Mouse (Mus musculus) limb, embryonic 11.5 days (tissue): ENCODE measurements at regions not wholly inside any gene's neighbourhood (a gene's known extent, or its start where the extent isn't known, plus 50 kb on each side); places are given as distances from the start of the nearest gene placed in this dataset.

ENCODE experiments used
- ATAC-seq: fragments of 200-750 bp; cut with Nextera tagmentation; 2 replicates; pipeline ENCODE4 v1.8.0; 2017; ENCODE audit warnings: low read depth; ENCODE audit not compliant: insufficient number of reproducible peaks, low FRiP score, low TSS enrichment
- DNase-seq: peaks from one replicate; pipeline ENCODE4 v3.0.0-alpha.2; 2015; ENCODE audit warnings: low spot score
- H3K27ac ChIP-seq: fragments of 300-500 bp; sonication (generic); replicated peaks from 2 replicates; pipeline ENCODE4 v1.5.1; 2014; ENCODE audit warnings: low read depth, mild to moderate bottlenecking, low read length
- H3K27me3 ChIP-seq: fragments of 300-500 bp; sonication (generic); 2 replicates; pipeline ENCODE4 v1.6.1; 2014; ENCODE audit warnings: mild to moderate bottlenecking, low read length, mixed read lengths; ENCODE audit not compliant: control insufficient read depth, insufficient read depth
- H3K36me3 ChIP-seq: fragments of 300-500 bp; sonication (generic); 2 replicates; pipeline ENCODE4 v1.6.1; 2014; ENCODE audit warnings: mild to moderate bottlenecking, low read length, moderate library complexity, mixed read lengths; ENCODE audit not compliant: control insufficient read depth, insufficient read depth
- H3K4me1 ChIP-seq: fragments of 300-500 bp; sonication (generic); 2 replicates; pipeline ENCODE4 v1.6.1; 2014; ENCODE audit warnings: low read length, mixed read lengths; ENCODE audit not compliant: control insufficient read depth, insufficient read depth
- H3K4me2 ChIP-seq: fragments of 300-500 bp; sonication (generic); 2 replicates; pipeline ENCODE4 v1.6.1; 2014; ENCODE audit warnings: low read depth, mild to moderate bottlenecking, moderate library complexity; ENCODE audit not compliant: severe bottlenecking
- H3K4me3 ChIP-seq: fragments of 300-500 bp; sonication (generic); 2 replicates; pipeline ENCODE4 v1.5.1; 2014; ENCODE audit warnings: low read depth, low read length
- H3K9ac ChIP-seq: fragments of 300-500 bp; sonication (generic); 2 replicates; pipeline ENCODE4 v1.6.1; 2014; ENCODE audit warnings: mild to moderate bottlenecking, low read length
- H3K9me3 ChIP-seq: fragments of 300-500 bp; sonication (generic); 2 replicates; pipeline ENCODE4 v1.6.1; 2016; ENCODE audit warnings: low read length; ENCODE audit not compliant: control insufficient read depth
- WGBS: fragments of 180-500 bp; shearing (Covaris S2); extraction: QIAGEN DNeasy Blood & Tissue Kit; methylation state at CpG from one replicate; pipeline ENCODE4 v1.1.7; 2014; 5-methylcytosine and 5-hydroxymethylcytosine counted together

DNA sequence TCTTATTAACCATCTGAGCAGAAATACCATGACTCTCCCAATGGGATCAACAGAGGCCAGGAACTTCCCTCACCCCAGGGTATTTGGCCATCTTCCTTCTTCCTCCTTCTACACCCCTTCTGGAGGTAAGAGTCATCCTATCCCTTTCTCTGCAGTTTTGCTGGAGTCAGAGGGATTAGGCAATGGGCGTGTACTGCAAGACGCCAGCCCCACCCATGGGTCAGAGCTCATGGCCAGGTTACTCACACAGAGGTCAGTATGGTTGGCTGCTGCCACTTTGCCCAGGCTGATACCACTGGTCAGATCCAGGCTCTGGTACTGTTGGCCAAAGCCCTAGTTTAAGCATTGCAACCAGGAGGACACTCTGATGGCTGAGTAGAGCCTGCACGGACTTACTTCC is 157.3 kb upstream of the Nrip1 start:
- WGBS: 88% methylated on average over 3 of the region's 3 CpGs
- H3K27ac ChIP-seq: no peak overlapping the region
- no peaks in the 10 kb centered on the region for H3K36me3 ChIP-seq
- no peak for DNase-seq
- no peak for ATAC-seq
- no peaks in the 10 kb centered on the region for H3K9me3 ChIP-seq
- no peaks in the 10 kb centered on the region for H3K4me1 ChIP-seq
- no peaks in the 10 kb centered on the region for H3K27me3 ChIP-seq
- H3K9ac ChIP-seq: no peak overlapping the region
- H3K4me2 ChIP-seq: no peak overlapping the region
- no peak overlapping the region for H3K4me3 ChIP-seq

GRCm38 (mm10) chr16:76529613-76530012 is 156.0 kb upstream of the Nrip1 start:
- Histone ChIP-seq H3K9ac (no peak overlapping the region), H3K4me3 (no peak overlapping the region), H3K4me2 (no peak overlapping the region), H3K27ac (no peak overlapping the region), H3K4me1 (no peaks in the 10 kb centered on the region), H3K36me3 (no peaks in the 10 kb centered on the region), H3K9me3 (no peaks in the 10 kb centered on the region), H3K27me3 (no peaks in the 10 kb centered on the region)
- no peak for ATAC-seq
- 96% methylated on average over 4 of the region's 4 CpGs for WGBS
- DNase-seq: no peak

DNA sequence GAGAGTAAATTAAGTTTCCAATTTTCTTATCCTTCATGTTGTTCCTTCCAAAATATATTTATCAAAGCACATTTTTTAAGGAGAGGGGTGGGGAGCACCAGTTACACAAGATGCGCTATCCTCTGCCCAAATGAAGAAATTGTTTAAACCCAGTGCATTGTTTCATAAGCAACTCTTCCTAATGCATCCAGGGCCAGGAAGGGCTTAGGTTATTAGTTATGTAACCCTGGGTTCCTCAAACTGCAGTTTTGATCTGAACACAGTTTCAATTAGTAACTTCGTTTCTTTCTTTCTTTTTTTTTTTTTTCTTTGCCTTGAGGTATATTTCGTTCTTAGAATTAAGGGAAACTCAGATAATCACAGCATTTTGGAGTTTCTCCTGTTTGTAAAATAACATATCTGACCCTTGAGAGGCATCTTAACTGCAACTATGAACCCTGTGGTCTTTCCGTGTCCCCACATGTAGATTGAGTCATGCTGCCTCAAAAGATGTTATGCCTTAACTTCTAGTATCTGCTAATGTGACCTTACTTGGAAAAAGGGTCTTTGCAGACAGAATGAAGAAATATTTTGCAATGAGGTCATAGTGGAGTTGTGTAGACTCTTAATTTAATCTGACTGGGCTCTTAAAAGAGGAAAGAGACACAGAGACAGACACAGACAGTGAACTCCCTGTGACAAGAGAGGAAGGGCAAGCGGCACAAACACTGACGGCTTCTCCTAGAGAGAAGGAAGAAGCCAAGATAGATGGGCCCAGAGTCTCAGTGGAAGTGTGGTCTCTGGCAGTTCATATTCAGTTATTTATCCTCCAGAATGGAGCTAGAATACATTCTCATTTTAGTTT is 153.7 kb upstream of the Nrip1 start:
- DNase-seq (no peak), ATAC-seq (no peak)
- no peak overlapping the region for H3K4me3 ChIP-seq
- no peak overlapping the region for H3K9ac ChIP-seq
- no peaks in the 10 kb centered on the region for H3K4me1 ChIP-seq
- WGBS: 81% methylated on average over 6 of the region's 6 CpGs
- no peaks in the 10 kb centered on the region for H3K9me3 ChIP-seq
- H3K36me3 ChIP-seq: no peaks in the 10 kb centered on the region
- H3K27ac ChIP-seq: no peak overlapping the region
- no peak overlapping the region for H3K4me2 ChIP-seq
- H3K27me3 ChIP-seq: no peaks in the 10 kb centered on the region

DNA sequence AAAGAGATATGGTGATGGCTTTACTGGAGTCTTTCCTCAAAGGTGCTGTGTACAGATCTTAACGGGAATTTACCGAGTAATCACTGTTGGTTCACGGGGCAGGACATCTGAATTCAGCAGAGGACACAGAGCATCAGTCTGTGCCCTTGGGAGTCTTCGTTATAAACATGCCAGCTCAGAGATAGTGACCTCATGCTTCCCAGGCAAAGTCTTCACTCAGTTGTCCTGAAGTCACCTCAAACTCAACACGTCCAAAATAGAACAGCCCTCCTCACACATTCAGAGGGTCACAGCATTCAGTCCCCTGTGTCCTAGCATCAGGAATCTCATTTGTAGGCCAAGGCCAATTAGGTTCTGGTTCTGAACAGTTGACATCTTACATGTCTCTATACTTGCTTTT is 151.9 kb upstream of the Nrip1 start:
- H3K36me3 ChIP-seq: no peaks in the 10 kb centered on the region
- no peak overlapping the region for H3K27ac ChIP-seq
- DNase-seq (no peak), ATAC-seq (no peak)
- no peak overlapping the region for H3K9ac ChIP-seq
- H3K4me3 ChIP-seq: no peak overlapping the region
- 84% methylated on average over 5 of the region's 5 CpGs for WGBS
- no peak overlapping the region for H3K4me2 ChIP-seq
- H3K27me3 ChIP-seq: no peaks in the 10 kb centered on the region
- H3K9me3 ChIP-seq: no peaks in the 10 kb centered on the region
- no peaks in the 10 kb centered on the region for H3K4me1 ChIP-seq

- Histone ChIP-seq H3K27me3 (no peaks in the 10 kb centered on the region), H3K4me3 (no peak overlapping the region), H3K4me2 (no peak overlapping the region), H3K4me1 (no peaks in the 10 kb centered on the region), H3K9ac (no peak overlapping the region), H3K27ac (no peak overlapping the region), H3K36me3 (no peaks in the 10 kb centered on the region), H3K9me3 (no peaks in the 10 kb centered on the region)
- ATAC-seq (no peak), DNase-seq (no peak)
- 37% methylated on average over 4 of the region's 4 CpGs for WGBS
Measured at GRCm38 (mm10) chr16:76524921-76525320, 151.3 kb upstream of the Nrip1 start.

GRCm38 (mm10) chr16:76521142-76521541 is 147.5 kb upstream of the Nrip1 start:
- WGBS: 98% methylated on average over 6 of the region's 6 CpGs
- no peak overlapping the region for H3K4me2 ChIP-seq
- no peaks in the 10 kb centered on the region for H3K4me1 ChIP-seq
- ATAC-seq: no peak
- no peak overlapping the region for H3K4me3 ChIP-seq
- no peak overlapping the region for H3K27ac ChIP-seq
- H3K27me3 ChIP-seq: no peaks in the 10 kb centered on the region
- DNase-seq: no peak
- H3K9me3 ChIP-seq: no peaks in the 10 kb centered on the region
- no peaks in the 10 kb centered on the region for H3K36me3 ChIP-seq
- H3K9ac ChIP-seq: no peak overlapping the region

DNA sequence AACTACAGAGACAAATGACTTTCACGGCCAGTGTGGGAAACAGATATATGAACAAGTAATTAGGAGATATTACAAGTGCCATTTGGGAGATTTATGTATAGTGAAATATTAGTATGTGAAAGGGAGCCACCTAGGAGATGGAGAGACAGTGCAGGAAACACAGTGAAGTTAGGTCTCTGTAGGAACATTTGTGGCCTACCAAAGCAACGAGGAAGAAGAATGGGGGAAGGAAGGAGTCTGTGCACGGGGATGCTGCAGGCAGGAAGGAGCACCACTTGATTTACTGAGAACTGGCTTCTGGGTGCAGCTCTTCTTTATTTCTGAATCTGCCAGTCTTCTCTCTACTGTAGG is 147.0 kb upstream of the Nrip1 start:
- no peak for DNase-seq
- Histone ChIP-seq H3K9me3 (no peaks in the 10 kb centered on the region), H3K36me3 (no peaks in the 10 kb centered on the region), H3K27ac (no peak overlapping the region), H3K4me3 (no peak overlapping the region), H3K4me1 (no peaks in the 10 kb centered on the region), H3K27me3 (no peaks in the 10 kb centered on the region), H3K4me2 (no peak overlapping the region), H3K9ac (no peak overlapping the region)
- no peak for ATAC-seq
- 78% methylated on average over 3 of the region's 3 CpGs for WGBS

- Histone ChIP-seq H3K36me3 (no peaks in the 10 kb centered on the region), H3K27ac (no peak overlapping the region), H3K27me3 (no peaks in the 10 kb centered on the region), H3K4me1 (no peaks in the 10 kb centered on the region), H3K9me3 (no peaks in the 10 kb centered on the region), H3K4me3 (no peak overlapping the region), H3K9ac (no peak overlapping the region), H3K4me2 (no peak overlapping the region)
- no peak for ATAC-seq
- 88% methylated on average over 10 of the region's 10 CpGs for WGBS
- no peak for DNase-seq
Measured at GRCm38 (mm10) chr16:76519911-76520642, 146.4 kb upstream of the Nrip1 start.
